Mouse (Mus musculus) liver, embryonic 18 days (tissue): ENCODE results near the gene Acsf3. TPM values are rescaled to one million over a fixed set of nuclear protein-coding genes. Genes with fewer than 3 reads are reported as not detected.

Experiments
- polyA plus RNA-seq: library from polyadenylated mRNA; depleted of rRNA; stranded (reverse); fragments of >200 nt; gene quantifications from 2 replicates; pipeline ENCODE4 v1.2.3, GENCODE M21; 2012; rRNA removed

Gene Acsf3
- 10.7 and 12.5 TPM in 2 replicates for polyA plus RNA-seq

DNA sequence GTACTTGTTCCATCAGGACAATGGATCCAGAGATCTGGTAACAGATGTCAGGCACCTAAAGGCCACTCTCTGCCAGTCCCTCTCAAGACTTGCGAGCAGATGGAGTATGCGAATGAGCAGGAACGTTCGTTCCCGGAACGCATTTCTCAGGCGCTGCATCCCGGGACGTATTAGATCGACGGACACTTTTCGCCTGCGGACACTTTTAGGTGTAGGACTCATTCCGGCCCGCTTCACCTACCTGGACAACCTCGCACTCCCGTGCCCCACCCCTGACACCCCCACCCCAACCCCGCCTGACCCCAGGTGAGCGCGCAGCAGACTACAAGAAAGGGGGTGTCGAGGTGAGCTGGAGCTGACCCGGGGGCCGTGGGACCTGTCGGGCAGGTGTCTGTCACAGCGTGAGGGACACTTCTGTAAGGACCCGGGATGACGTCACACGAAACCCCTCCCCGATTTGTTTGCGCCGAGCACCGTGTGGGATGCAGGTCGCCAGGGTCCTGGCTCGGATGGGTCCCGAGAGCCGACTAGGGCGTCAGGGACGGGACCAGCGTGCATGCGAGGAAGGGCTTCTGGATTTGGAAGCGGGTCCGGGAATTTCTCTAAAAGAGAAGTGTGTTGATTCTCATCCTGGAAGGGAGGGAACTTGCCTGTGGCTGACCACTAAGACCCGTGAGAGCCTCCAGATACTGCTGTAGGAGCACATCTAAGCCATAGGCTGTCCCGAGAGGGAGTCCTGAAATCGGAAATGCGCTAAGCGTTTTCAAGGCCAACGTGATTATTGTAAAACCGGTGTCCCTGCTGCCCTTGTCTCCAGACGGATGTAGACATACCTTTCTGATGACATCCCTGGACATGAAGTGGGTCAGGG lies at the start of gene Acsf3:
Acsf3 (plus strand) TSS at position 202 of the 871 bp plus-strand sequence.

DNA sequence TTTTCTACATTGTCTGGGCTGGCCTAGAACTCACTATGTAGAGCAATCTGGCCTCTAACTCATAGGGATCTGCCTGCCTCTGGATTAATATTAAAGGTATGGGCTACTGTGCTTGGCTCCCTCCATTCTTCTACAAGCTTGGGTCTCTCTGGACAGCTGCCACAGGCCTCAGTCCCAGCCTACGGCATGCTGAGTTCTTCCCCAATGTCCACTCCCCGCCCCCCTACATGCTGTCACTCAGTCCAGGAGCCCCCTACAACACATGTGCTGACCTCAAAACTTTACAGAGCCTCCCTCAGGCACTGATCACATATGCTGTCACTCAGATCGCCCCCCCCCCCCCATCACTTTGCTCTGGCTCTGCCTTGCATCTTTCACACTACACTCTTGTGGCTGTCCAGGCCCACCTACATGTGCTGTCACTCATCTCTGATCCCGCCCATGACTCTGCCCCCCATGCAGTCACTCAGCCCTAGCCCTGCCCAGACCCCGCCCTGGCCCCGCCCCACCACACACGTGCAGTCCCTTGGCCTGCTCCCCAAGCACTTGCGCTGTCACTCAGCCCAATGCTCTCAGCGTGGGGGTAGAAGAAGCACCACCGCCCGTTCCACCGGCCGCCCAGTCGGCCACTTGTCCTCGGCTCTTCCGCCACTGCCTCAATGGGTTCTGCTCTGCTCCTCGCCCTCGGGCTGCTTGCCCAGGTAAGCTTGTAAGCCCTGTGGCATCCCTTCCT lies 72.7 kb downstream of the Acsf3 start, which contains the start of gene Cdh15:
Cdh15 (plus strand) TSS at position 138 of the 733 bp plus-strand sequence.

Other genes starting within 250 kb of the Acsf3 start
- gene Piezo1, start 224.2 kb upstream of the Acsf3 start, polyA plus RNA-seq = 25.4 and 31.4 TPM in 2 replicates
- gene Cdt1, start 207.5 kb upstream of the Acsf3 start, polyA plus RNA-seq = 26.5 and 28.6 TPM in 2 replicates
- 113 and 120 TPM in 2 replicates for gene Aprt, start 198.6 kb upstream of the Acsf3 start, polyA plus RNA-seq
- 8.1 and 9.4 TPM in 2 replicates for gene Galns, start 164.0 kb upstream of the Acsf3 start, polyA plus RNA-seq
- 34.3 and 38.9 TPM in 2 replicates for gene Trappc2l, start 163.8 kb upstream of the Acsf3 start, polyA plus RNA-seq
- gene Pabpn1l, start 152.7 kb upstream of the Acsf3 start, polyA plus RNA-seq = not detected in 2 replicates
- gene Cbfa2t3, start 76.4 kb upstream of the Acsf3 start, polyA plus RNA-seq = 0.65 and 0.79 TPM in 2 replicates
- gene Cdh15, start 72.5 kb downstream of the Acsf3 start, polyA plus RNA-seq = 0.01 TPM in 2 replicates